Mouse (Mus musculus): ENCODE results near the gene Ptges2. TPM values are rescaled to one million over a fixed set of nuclear protein-coding genes. Genes with fewer than 3 reads are reported as not detected.

Gene Ptges2
- total RNA-seq, 1 experiment, result 24.9 TPM

GRCm38 (mm10) chr2:32416556-32416955 lies 20.9 kb downstream of the Ptges2 start:
- Histone ChIP-seq H3K9me3 (ENCODE audit: control insufficient read depth, insufficient read depth, low read depth, low read length) (no peaks in the 10 kb centered on the region), H3K36me3 (ENCODE audit: control insufficient read depth, insufficient read depth, low read length, poor library complexity, severe bottlenecking) (peaks cover 28% of the 10 kb centered on the region), H3K4me3 (ENCODE audit: insufficient read depth in 1 of 2, low read depth in 1 of 2, low read length in 2 of 2, poor library complexity in 1 of 2, severe bottlenecking in 1 of 2) (no peak overlapping the region), H3K4me1 (ENCODE audit: control insufficient read depth in 2 of 2, insufficient read depth in 2 of 2, low read length in 2 of 2, poor library complexity in 1 of 2) (no peaks in the 10 kb centered on the region), H3K27ac (ENCODE audit: insufficient read depth, low read depth, low read length, poor library complexity, severe bottlenecking) (no peak overlapping the region), H3K9ac (ENCODE audit: insufficient read depth, low read depth, low read length, poor library complexity, severe bottlenecking) (no peak overlapping the region)
- no peak for DNase-seq (ENCODE audit: low read depth, low spot score)
- in situ Hi-C loops (cut with MboI; ENCODE audit: low sequenced_read_pairs in 2 of 2, unreplicated experiment in 2 of 2), result no loop called here
- no peak for TF ChIP-seq ZNF384 (IDR thresholded peaks at IDR 0.05; ENCODE audit: low read depth, low read length)
- no peak for TF ChIP-seq ZC3H11A (IDR thresholded peaks at IDR 0.05; ENCODE audit: borderline replicate concordance, low read depth, low read length)
- TF ChIP-seq HCFC1 (IDR thresholded peaks at IDR 0.05; ENCODE audit: borderline replicate concordance, insufficient read depth, low read length), result no peak
- no peak for TF ChIP-seq CHD2 (IDR thresholded peaks at IDR 0.05; ENCODE audit: low read depth, low read length)
- TF ChIP-seq MAFK (IDR thresholded peaks at IDR 0.05; ENCODE audit: insufficient read depth, low read depth, low read length), result no peak

- no peak overlapping the region for H3K27ac ChIP-seq (ENCODE audit: insufficient read depth, low read depth, low read length, poor library complexity, severe bottlenecking)
- DNase-seq (ENCODE audit: low read depth, low spot score), result no peak
- H3K9ac ChIP-seq (ENCODE audit: insufficient read depth, low read depth, low read length, poor library complexity, severe bottlenecking), result no peak overlapping the region
- in situ Hi-C loops (cut with MboI; ENCODE audit: low sequenced_read_pairs in 2 of 2, unreplicated experiment in 2 of 2), result no loop called here
- peaks cover 28% of the 10 kb centered on the region for H3K36me3 ChIP-seq (ENCODE audit: control insufficient read depth, insufficient read depth, low read length, poor library complexity, severe bottlenecking)
- H3K9me3 ChIP-seq (ENCODE audit: control insufficient read depth, insufficient read depth, low read depth, low read length), result no peaks in the 10 kb centered on the region
- TF ChIP-seq MAFK (IDR thresholded peaks at IDR 0.05; ENCODE audit: insufficient read depth, low read depth, low read length) (no peak), CHD2 (IDR thresholded peaks at IDR 0.05; ENCODE audit: low read depth, low read length) (no peak)
- no peaks in the 10 kb centered on the region for H3K4me1 ChIP-seq (ENCODE audit: control insufficient read depth in 2 of 2, insufficient read depth in 2 of 2, low read length in 2 of 2, poor library complexity in 1 of 2)
- H3K4me3 ChIP-seq (ENCODE audit: insufficient read depth in 1 of 2, low read depth in 1 of 2, low read length in 2 of 2, poor library complexity in 1 of 2, severe bottlenecking in 1 of 2), result no peak overlapping the region
These were observed 21.8 kb downstream of the Ptges2 start for GRCm38 (mm10) chr2:32417486-32417885.

- no peak for DNase-seq (ENCODE audit: low read depth, low spot score)
- H3K4me3 ChIP-seq (ENCODE audit: insufficient read depth in 1 of 2, low read depth in 1 of 2, low read length in 2 of 2, poor library complexity in 1 of 2, severe bottlenecking in 1 of 2), result no peak overlapping the region
- in situ Hi-C loops (cut with MboI; ENCODE audit: low sequenced_read_pairs in 2 of 2, unreplicated experiment in 2 of 2), result no loop called here
These were observed 22.9 kb downstream of the Ptges2 start for GRCm38 (mm10) chr2:32418430-32419151.

GRCm38 (mm10) chr2:32419359-32419758 lies 23.7 kb downstream of the Ptges2 start:
- peaks cover 0 to 4% of the 10 kb centered on the region in 2 experiments; a peak in 1 of 4 replicates for H3K4me1 ChIP-seq (ENCODE audit: control insufficient read depth in 2 of 2, insufficient read depth in 2 of 2, low read length in 2 of 2, poor library complexity in 1 of 2)
- DNase-seq (ENCODE audit: low read depth, low spot score), result no peak
- H3K36me3 ChIP-seq (ENCODE audit: control insufficient read depth, insufficient read depth, low read length, poor library complexity, severe bottlenecking), result peaks cover 28% of the 10 kb centered on the region
- no peak overlapping the region for H3K27ac ChIP-seq (ENCODE audit: insufficient read depth, low read depth, low read length, poor library complexity, severe bottlenecking)
- no peak overlapping the region for H3K9ac ChIP-seq (ENCODE audit: insufficient read depth, low read depth, low read length, poor library complexity, severe bottlenecking)
- TF ChIP-seq ZNF384 (IDR thresholded peaks at IDR 0.05; ENCODE audit: low read depth, low read length), result no peak
- no peak overlapping the region for H3K4me3 ChIP-seq (ENCODE audit: insufficient read depth in 1 of 2, low read depth in 1 of 2, low read length in 2 of 2, poor library complexity in 1 of 2, severe bottlenecking in 1 of 2)
- in situ Hi-C loops (cut with MboI; ENCODE audit: low sequenced_read_pairs in 2 of 2, unreplicated experiment in 2 of 2), result no loop called here
- no peaks in the 10 kb centered on the region for H3K9me3 ChIP-seq (ENCODE audit: control insufficient read depth, insufficient read depth, low read depth, low read length)

More at GRCm38 (mm10) chr2:32418430-32419151, 22.9 kb downstream of the Ptges2 start:
- Histone ChIP-seq H3K9ac (ENCODE audit: insufficient read depth, low read depth, low read length, poor library complexity, severe bottlenecking) (no peak overlapping the region), H3K36me3 (ENCODE audit: control insufficient read depth, insufficient read depth, low read length, poor library complexity, severe bottlenecking) (peaks cover 28% of the 10 kb centered on the region), H3K4me1 (ENCODE audit: control insufficient read depth in 2 of 2, insufficient read depth in 2 of 2, low read length in 2 of 2, poor library complexity in 1 of 2) (peaks cover 0 to 1% of the 10 kb centered on the region in 2 experiments; a peak in 1 of 4 replicates), H3K27ac (ENCODE audit: insufficient read depth, low read depth, low read length, poor library complexity, severe bottlenecking) (no peak overlapping the region), H3K9me3 (ENCODE audit: control insufficient read depth, insufficient read depth, low read depth, low read length) (no peaks in the 10 kb centered on the region)
- TF ChIP-seq CHD2 (IDR thresholded peaks at IDR 0.05; ENCODE audit: low read depth, low read length), result no peak
- no peak for TF ChIP-seq MAFK (IDR thresholded peaks at IDR 0.05; ENCODE audit: insufficient read depth, low read depth, low read length)
- TF ChIP-seq HCFC1 (IDR thresholded peaks at IDR 0.05; ENCODE audit: borderline replicate concordance, insufficient read depth, low read length), result no peak
- TF ChIP-seq ZC3H11A (IDR thresholded peaks at IDR 0.05; ENCODE audit: borderline replicate concordance, low read depth, low read length), result no peak
- TF ChIP-seq ZNF384 (IDR thresholded peaks at IDR 0.05; ENCODE audit: low read depth, low read length), result no peak

GRCm38 (mm10) chr2:32420066-32420608 lies 24.4 kb downstream of the Ptges2 start:
- in situ Hi-C loops (cut with MboI; ENCODE audit: low sequenced_read_pairs in 2 of 2, unreplicated experiment in 2 of 2), result no loop called here
- Histone ChIP-seq H3K27ac (ENCODE audit: insufficient read depth, low read depth, low read length, poor library complexity, severe bottlenecking) (no peak overlapping the region), H3K9ac (ENCODE audit: insufficient read depth, low read depth, low read length, poor library complexity, severe bottlenecking) (no peak overlapping the region), H3K9me3 (ENCODE audit: control insufficient read depth, insufficient read depth, low read depth, low read length) (no peaks in the 10 kb centered on the region), H3K4me1 (ENCODE audit: control insufficient read depth in 2 of 2, insufficient read depth in 2 of 2, low read length in 2 of 2, poor library complexity in 1 of 2) (peaks cover 0 to 4% of the 10 kb centered on the region in 2 experiments; a peak in 1 of 4 replicates), H3K36me3 (ENCODE audit: control insufficient read depth, insufficient read depth, low read length, poor library complexity, severe bottlenecking) (peaks cover 27% of the 10 kb centered on the region), H3K4me3 (ENCODE audit: insufficient read depth in 1 of 2, low read depth in 1 of 2, low read length in 2 of 2, poor library complexity in 1 of 2, severe bottlenecking in 1 of 2) (no peak overlapping the region)
- DNase-seq (ENCODE audit: low read depth, low spot score), result no peak
- TF ChIP-seq MAFK (IDR thresholded peaks at IDR 0.05; ENCODE audit: insufficient read depth, low read depth, low read length) (no peak), HCFC1 (IDR thresholded peaks at IDR 0.05; ENCODE audit: borderline replicate concordance, insufficient read depth, low read length) (no peak), ZNF384 (IDR thresholded peaks at IDR 0.05; ENCODE audit: low read depth, low read length) (no peak)

Measured in ES-E14 (cell line).